Mouse (Mus musculus) heart, embryonic 15.5 days (tissue): ENCODE data around the gene Gm45021. TPM values are rescaled to one million over a fixed set of nuclear protein-coding genes. Genes with fewer than 3 reads are reported as not detected.

ENCODE experiments used
- ATAC-seq: fragments of 200-750 bp; cut with Nextera tagmentation; replicated peaks from 2 replicates; pipeline ENCODE4 v1.8.0; 2017; ENCODE audit warnings: low read depth, moderate TSS enrichment; ENCODE audit not compliant: insufficient number of reproducible peaks, insufficient read depth, low FRiP score
- H3K27ac ChIP-seq: fragments of 300-500 bp; sonication (generic); 2 replicates; pipeline ENCODE4 v1.5.1; 2015; ENCODE audit warnings: mild to moderate bottlenecking, inconsistent platforms
- H3K27me3 ChIP-seq: fragments of 300-500 bp; sonication (generic); 2 replicates; pipeline ENCODE4 v1.6.1; 2015; ENCODE audit warnings: inconsistent platforms
- H3K36me3 ChIP-seq: fragments of 300-500 bp; sonication (generic); 2 replicates; pipeline ENCODE4 v1.6.1; 2015; ENCODE audit warnings: mild to moderate bottlenecking, inconsistent platforms
- H3K4me1 ChIP-seq: fragments of 300-500 bp; sonication (generic); replicated peaks from 2 replicates; pipeline ENCODE4 v1.6.1; 2015; ENCODE audit warnings: inconsistent platforms
- H3K4me2 ChIP-seq: fragments of 300-500 bp; sonication (generic); 2 replicates; pipeline ENCODE4 v1.6.1; 2015; ENCODE audit warnings: inconsistent platforms, mild to moderate bottlenecking, moderate library complexity
- H3K4me3 ChIP-seq: fragments of 300-500 bp; sonication (generic); 2 replicates; pipeline ENCODE4 v1.5.1; 2015; ENCODE audit warnings: mild to moderate bottlenecking, inconsistent platforms
- H3K9ac ChIP-seq: fragments of 300-500 bp; sonication (generic); 2 replicates; pipeline ENCODE4 v1.6.1; 2015; ENCODE audit warnings: mild to moderate bottlenecking, inconsistent platforms
- H3K9me3 ChIP-seq: fragments of 300-500 bp; sonication (generic); replicated peaks from 2 replicates; pipeline ENCODE4 v1.6.1; 2016; ENCODE audit warnings: inconsistent platforms
- WGBS: fragments of 180-500 bp; shearing (Covaris S2); methylation state at CpG from one replicate; pipeline ENCODE4 v1.1.7; 2015; ENCODE audit warnings: mixed read lengths; 5-methylcytosine and 5-hydroxymethylcytosine counted together
- polyA plus RNA-seq: library from polyadenylated mRNA; unstranded; fragments of >200 nt; fragmentation: Nextera tagmentation; extraction: Ambion mirVana; gene quantifications from 2 replicates; pipeline ENCODE4 v1.2.1, GENCODE M21; 2015

Gm45021 gene
- polyA plus RNA-seq, 1 experiment from 2014 or later = not detected

- H3K4me3 ChIP-seq = peak overlapping the region; percentile 77
- no peaks in the 10 kb centered on the region for H3K27me3 ChIP-seq
- 50% methylated on average over 1 of the region's 1 CpGs for WGBS
- H3K36me3 ChIP-seq = peaks cover 42% of the 10 kb centered on the region
- 0 out of 2 replicates have a peak overlapping the region, but pooled peaks have one; percentile 78 for H3K9ac ChIP-seq
- no peak for ATAC-seq
- no peak overlapping the region for H3K27ac ChIP-seq
- peaks cover 3% of the 10 kb centered on the region; the same call in 1 of the 2 replicates for H3K9me3 ChIP-seq
- H3K4me1 ChIP-seq = peaks cover 17% of the 10 kb centered on the region
- H3K4me2 ChIP-seq = peak overlapping the region; percentile 64
Measured at GRCm38 (mm10) chr6:48595278-48595677, 5.9 kb downstream of the Gm45021 start.

DNA sequence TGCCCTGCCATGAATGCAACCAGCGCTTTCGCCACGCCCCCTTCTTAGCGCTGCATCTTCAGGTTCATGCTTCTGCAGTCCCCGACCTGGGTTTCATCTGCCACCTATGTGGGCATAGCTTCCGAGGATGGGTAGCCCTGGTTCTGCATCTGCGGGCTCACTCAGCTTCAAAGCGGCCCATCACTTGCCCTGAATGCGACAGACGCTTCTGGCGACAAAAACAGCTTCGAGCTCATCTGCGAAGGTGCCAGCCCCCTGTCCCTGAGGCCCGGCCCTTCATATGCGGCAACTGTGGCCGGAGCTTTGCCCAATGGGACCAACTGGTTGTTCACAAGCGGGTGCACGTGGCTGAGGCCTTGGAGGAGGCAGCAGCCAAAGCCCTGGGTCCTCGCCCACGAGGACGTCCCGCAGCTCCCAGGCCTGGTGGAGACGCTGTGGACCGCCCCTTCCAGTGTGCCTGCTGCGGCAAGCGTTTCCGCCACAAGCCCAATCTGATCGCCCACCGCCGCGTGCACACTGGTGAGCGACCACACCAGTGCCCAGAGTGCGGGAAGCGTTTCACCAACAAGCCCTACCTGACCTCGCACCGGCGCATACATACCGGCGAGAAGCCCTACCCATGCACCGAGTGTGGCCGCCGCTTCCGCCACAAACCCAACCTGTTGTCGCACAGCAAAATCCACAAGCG is 7.3 kb downstream of the Gm45021 start:
- ATAC-seq = no peak
- Histone ChIP-seq H3K27ac (no peak overlapping the region), H3K4me1 (peaks cover 25% of the 10 kb centered on the region), H3K4me3 (no peak overlapping the region), H3K4me2 (no peak overlapping the region), H3K27me3 (no peaks in the 10 kb centered on the region), H3K9me3 (peaks cover 3% of the 10 kb centered on the region; the same call in 1 of the 2 replicates), H3K36me3 (peaks cover 42% of the 10 kb centered on the region), H3K9ac (no peak overlapping the region)
- 92% methylated on average over 45 of the region's 45 CpGs for WGBS

DNA sequence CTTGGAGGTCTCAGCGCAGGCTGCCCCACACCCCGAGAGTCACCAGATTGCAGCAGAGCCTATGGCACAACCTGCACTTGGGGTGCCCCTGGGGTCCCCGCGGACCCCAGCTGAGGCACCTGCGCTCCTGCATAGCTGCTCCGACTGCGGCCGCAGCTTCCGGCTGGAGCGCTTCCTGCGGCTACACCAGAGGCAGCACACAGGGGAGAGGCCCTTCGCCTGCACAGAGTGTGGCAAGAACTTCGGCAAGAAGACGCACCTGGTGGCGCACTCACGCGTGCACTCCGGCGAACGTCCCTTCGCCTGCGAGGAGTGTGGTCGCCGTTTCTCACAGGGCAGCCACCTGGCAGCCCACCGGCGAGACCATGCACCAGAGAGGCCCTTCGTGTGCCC is 7.8 kb downstream of the Gm45021 start:
- Histone ChIP-seq H3K4me1 (peaks cover 25% of the 10 kb centered on the region), H3K27ac (no peak overlapping the region), H3K4me3 (no peak overlapping the region), H3K36me3 (peaks cover 42% of the 10 kb centered on the region), H3K9ac (no peak overlapping the region), H3K4me2 (no peak overlapping the region), H3K27me3 (no peaks in the 10 kb centered on the region), H3K9me3 (peaks cover 3% of the 10 kb centered on the region; the same call in 1 of the 2 replicates)
- no peak for ATAC-seq
- WGBS = 93% methylated on average over 27 of the region's 27 CpGs

GRCm38 (mm10) chr6:48600594-48600993 is 11.2 kb downstream of the Gm45021 start:
- H3K27me3 ChIP-seq = no peaks in the 10 kb centered on the region
- peaks cover 15% of the 10 kb centered on the region for H3K4me1 ChIP-seq
- ATAC-seq = no peak
- no peak overlapping the region for H3K27ac ChIP-seq
- H3K4me3 ChIP-seq = no peak overlapping the region
- peaks cover 3% of the 10 kb centered on the region; the same call in 1 of the 2 replicates for H3K9me3 ChIP-seq
- WGBS = 83% methylated on average over 1 of the region's 1 CpGs
- peaks cover 42% of the 10 kb centered on the region for H3K36me3 ChIP-seq
- no peak overlapping the region for H3K9ac ChIP-seq
- H3K4me2 ChIP-seq = no peak overlapping the region

DNA sequence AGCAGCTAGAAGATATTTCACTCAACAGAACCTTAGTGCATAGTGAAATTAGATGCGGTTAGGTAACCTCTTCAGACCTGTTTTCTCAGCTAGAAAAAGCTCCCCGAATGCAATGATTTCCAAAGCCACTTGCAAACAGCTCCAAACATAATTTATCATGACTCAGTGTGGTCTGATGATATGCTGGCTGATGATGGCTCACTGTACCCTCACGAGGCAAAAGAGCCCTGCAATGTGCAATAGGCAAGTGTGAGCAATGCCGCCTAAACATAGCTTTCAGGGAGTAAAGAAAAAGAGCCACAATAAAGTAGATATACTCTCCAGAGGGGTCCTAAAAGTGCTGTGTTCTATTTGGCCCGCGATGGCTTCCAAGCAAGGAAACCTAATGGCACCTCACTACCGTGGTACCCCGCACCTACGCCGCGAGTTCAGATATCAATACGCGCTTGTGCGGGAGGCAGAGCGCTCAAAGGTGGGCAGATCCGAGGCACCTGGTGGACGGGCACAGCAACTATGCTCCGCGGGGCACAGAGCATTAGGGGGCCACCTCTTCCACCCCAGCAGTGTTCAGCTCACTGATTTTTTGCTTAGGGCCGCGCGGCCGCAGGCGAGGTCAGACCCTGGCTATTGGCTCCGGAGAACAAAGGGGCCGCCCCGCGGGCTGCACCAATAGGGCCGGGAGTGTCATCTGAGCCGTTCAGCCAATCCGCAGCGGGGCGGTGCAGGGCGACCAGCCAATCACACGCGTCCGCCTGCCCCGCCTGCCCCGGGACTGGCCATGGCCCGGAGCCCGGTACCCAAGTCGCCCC is 12.1 kb downstream of the Gm45021 start, which contains the start of gene Zfp775:
Zfp775 (plus strand) TSS at position 793 of the 809 bp plus-strand sequence.
- H3K4me2 ChIP-seq = peak within 1 kb of the TSS; percentile 86
- peak; percentile 99 for ATAC-seq
- peak within 1 kb of the TSS; percentile 86 for H3K27ac ChIP-seq
- H3K9me3 ChIP-seq = no peaks in the 10 kb centered on the region
- WGBS = 5% methylated on average over 42 of the region's 42 CpGs
- H3K4me1 ChIP-seq = peaks cover 15% of the 10 kb centered on the region
- peak within 1 kb of the TSS; percentile 79 for H3K4me3 ChIP-seq
- no peaks in the 10 kb centered on the region for H3K27me3 ChIP-seq
- H3K9ac ChIP-seq = peak within 1 kb of the TSS; percentile 81
- H3K36me3 ChIP-seq = peaks cover 33% of the 10 kb centered on the region

- H3K36me3 ChIP-seq = peaks cover 26% of the 10 kb centered on the region
- H3K9ac ChIP-seq = peak overlapping the region; percentile 81
- WGBS = under 1% methylated on average over 28 of the region's 28 CpGs
- peak overlapping the region; percentile 86 for H3K27ac ChIP-seq
- H3K4me3 ChIP-seq = peak overlapping the region; percentile 79
- H3K27me3 ChIP-seq = no peaks in the 10 kb centered on the region
- H3K9me3 ChIP-seq = no peaks in the 10 kb centered on the region
- peak overlapping the region; percentile 86 for H3K4me2 ChIP-seq
- ATAC-seq = peak; percentile 67
- peaks cover 15% of the 10 kb centered on the region for H3K4me1 ChIP-seq
Measured at GRCm38 (mm10) chr6:48602080-48602741, 12.8 kb downstream of the Gm45021 start.

GRCm38 (mm10) chr6:48608124-48608523 is 18.7 kb downstream of the Gm45021 start:
- ATAC-seq = no peak
- no peak overlapping the region for H3K4me3 ChIP-seq
- 73% methylated on average over 2 of the region's 2 CpGs for WGBS
- no peak overlapping the region for H3K9ac ChIP-seq
- H3K9me3 ChIP-seq = no peaks in the 10 kb centered on the region
- no peaks in the 10 kb centered on the region for H3K36me3 ChIP-seq
- no peaks in the 10 kb centered on the region for H3K27me3 ChIP-seq
- no peak overlapping the region for H3K27ac ChIP-seq
- H3K4me2 ChIP-seq = no peak overlapping the region
- H3K4me1 ChIP-seq = peaks cover 7% of the 10 kb centered on the region

DNA sequence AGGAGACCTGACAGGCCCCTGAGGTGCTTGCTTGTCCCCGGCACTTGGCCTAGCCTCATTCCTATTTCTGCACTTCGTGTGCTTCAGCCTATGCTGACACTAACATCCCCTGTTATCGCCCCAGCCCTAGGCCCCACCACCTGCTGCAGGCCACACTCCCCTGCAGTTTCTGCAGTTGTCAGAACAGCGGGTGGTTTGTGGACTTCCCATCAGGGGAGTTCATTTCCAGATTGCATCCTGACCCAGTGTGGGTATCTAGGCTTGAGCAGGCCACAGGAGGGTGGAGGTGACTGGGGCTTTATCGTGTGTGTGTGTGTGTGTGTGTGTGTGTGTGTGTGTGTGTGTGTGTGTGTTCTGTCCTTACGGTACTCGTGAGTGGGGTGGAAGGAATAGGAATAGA is 20.1 kb downstream of the Gm45021 start:
- Histone ChIP-seq H3K4me2 (no peak overlapping the region), H3K4me1 (peaks cover 7% of the 10 kb centered on the region; the same call in 1 of the 2 replicates), H3K9ac (no peak overlapping the region), H3K4me3 (no peak overlapping the region), H3K27ac (no peak overlapping the region), H3K27me3 (no peaks in the 10 kb centered on the region), H3K36me3 (peaks cover 9% of the 10 kb centered on the region; the same call in 1 of the 2 replicates), H3K9me3 (no peaks in the 10 kb centered on the region)
- no peak for ATAC-seq
- WGBS = 49% methylated on average over 7 of the region's 7 CpGs

- H3K27ac ChIP-seq = no peak overlapping the region
- no peaks in the 10 kb centered on the region for H3K27me3 ChIP-seq
- H3K4me1 ChIP-seq = peaks cover 7% of the 10 kb centered on the region; the same call in 1 of the 2 replicates
- H3K36me3 ChIP-seq = peaks cover 13% of the 10 kb centered on the region; the same call in 1 of the 2 replicates
- no peaks in the 10 kb centered on the region for H3K9me3 ChIP-seq
- no peak overlapping the region for H3K4me2 ChIP-seq
- 76% methylated on average over 3 of the region's 3 CpGs for WGBS
- ATAC-seq = no peak
- H3K4me3 ChIP-seq = no peak overlapping the region
- H3K9ac ChIP-seq = no peak overlapping the region
Measured at GRCm38 (mm10) chr6:48610657-48611056, 21.2 kb downstream of the Gm45021 start.

- Histone ChIP-seq H3K4me3 (no peak overlapping the region), H3K9me3 (no peaks in the 10 kb centered on the region), H3K27ac (no peak overlapping the region), H3K36me3 (peaks cover 17% of the 10 kb centered on the region), H3K4me2 (no peak overlapping the region), H3K27me3 (no peaks in the 10 kb centered on the region), H3K4me1 (peaks cover 7% of the 10 kb centered on the region; the same call in 1 of the 2 replicates), H3K9ac (no peak overlapping the region)
- no peak for ATAC-seq
- 76% methylated on average over 4 of the region's 4 CpGs for WGBS
Measured at GRCm38 (mm10) chr6:48613464-48613863, 24.1 kb downstream of the Gm45021 start.

- Histone ChIP-seq H3K27me3 (no peaks in the 10 kb centered on the region), H3K4me3 (no peak overlapping the region), H3K4me2 (no peak overlapping the region), H3K27ac (no peak overlapping the region), H3K36me3 (peaks cover 24% of the 10 kb centered on the region), H3K9ac (no peak overlapping the region), H3K9me3 (no peaks in the 10 kb centered on the region), H3K4me1 (no peaks in the 10 kb centered on the region)
- WGBS = 88% methylated on average over 5 of the region's 5 CpGs
- ATAC-seq = no peak
Measured at GRCm38 (mm10) chr6:48614756-48615155, 25.3 kb downstream of the Gm45021 start.
